Mouse (Mus musculus) forelimb bud, embryonic 11.5 days (tissue): Measurements from ENCODE around the gene Arfgap3.
"Not testable (repeated sequence)": the region's sequence is repeated elsewhere in the genome, so short reads cannot be mapped to it uniquely, and the experiment has no call there.

Source experiments
- DNase-seq: peaks from one replicate; pipeline ENCODE4 v3.0.0-alpha.2; 2012; ENCODE audit warnings: low read depth, low spot score

Arfgap3 gene

DNA sequence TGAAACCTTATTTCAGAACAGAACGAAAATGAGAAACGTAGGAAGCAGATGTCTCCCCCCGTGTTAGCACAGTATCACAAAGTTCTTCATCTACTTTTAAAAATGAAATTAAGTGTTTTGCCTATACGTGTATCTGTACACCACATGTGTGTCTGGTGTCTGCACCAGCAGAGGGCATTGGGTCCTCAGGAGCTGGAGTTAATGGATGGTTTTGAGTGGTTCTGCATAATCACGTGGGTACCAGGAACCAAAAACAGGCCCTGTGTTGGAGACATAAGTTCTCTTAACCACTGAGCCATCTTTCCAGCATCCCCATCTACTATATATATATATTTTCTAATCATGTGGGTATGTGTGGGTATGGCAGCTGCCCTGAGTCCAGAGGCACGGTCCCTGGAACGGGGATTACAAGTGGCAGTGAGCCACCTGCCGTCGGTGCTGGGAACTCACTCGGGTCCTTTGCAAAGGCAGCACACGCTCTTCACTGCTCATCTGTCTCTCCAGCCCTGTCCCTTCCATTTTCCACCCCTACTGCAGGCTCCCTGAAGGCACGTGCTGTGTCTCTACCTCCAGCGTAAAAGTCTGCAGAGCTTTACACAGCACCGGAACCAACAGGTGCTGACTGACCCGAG is 4.0 kb downstream of the Arfgap3 start:
- no peak for DNase-seq

DNA sequence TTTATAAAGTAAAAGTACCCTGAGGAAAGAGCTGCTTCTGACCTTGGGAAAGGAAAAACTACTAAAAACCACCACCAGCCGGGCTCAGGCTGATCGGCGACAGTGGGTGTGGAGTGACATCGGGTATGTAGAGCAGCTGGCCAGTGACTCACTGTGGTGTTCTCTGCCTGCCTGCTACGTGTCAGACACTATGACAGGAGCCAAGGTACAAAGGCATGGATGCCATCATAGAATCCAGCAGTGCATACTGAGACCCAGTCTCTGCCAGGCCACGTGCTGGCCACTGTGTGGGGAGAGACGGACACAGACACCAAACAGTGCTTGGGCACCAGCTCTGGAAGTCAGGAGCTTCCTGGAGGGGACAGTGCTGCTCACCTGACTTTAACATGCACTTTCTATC is 5.1 kb downstream of the Arfgap3 start:
- DNase-seq = no peak

DNA sequence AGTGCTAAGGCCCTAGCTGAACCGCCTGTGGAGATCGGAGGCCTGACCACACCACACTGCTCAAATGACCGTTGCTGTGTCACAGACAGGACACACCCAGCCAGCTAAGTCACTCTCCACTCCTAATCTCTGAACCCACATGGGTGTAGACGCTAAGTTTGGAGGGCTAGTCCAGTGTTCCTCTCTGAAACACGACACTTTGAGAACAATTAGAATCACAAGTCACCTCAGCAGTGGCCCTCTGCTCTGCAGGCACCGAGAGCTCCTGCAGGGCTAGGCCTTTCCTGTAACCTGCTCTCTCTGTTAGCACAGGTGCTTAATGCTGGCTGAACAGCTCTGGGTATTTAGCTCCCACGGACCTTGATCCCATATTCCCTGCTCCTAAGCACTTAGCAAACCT is 5.9 kb downstream of the Arfgap3 start:
- no peak for DNase-seq

DNA sequence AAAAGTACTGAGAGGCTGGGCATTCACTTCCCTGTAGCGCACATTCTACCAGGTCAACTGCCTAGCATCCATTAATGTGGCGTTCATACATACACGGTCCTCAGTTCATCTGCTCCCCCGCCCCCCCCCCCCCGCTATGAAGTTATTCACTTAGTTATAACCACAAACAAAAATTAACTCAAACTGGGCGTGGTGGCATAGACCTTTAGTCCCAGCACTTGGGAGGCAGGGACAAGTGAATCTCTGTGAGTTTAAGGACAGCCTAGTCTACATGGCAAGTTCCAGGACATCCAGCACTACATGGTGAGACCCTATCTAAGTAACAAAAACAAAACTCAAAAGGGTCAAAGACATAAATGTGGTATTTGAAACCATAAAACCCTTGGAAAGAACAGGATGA is 11.1 kb downstream of the Arfgap3 start:
- no peak for DNase-seq

DNA sequence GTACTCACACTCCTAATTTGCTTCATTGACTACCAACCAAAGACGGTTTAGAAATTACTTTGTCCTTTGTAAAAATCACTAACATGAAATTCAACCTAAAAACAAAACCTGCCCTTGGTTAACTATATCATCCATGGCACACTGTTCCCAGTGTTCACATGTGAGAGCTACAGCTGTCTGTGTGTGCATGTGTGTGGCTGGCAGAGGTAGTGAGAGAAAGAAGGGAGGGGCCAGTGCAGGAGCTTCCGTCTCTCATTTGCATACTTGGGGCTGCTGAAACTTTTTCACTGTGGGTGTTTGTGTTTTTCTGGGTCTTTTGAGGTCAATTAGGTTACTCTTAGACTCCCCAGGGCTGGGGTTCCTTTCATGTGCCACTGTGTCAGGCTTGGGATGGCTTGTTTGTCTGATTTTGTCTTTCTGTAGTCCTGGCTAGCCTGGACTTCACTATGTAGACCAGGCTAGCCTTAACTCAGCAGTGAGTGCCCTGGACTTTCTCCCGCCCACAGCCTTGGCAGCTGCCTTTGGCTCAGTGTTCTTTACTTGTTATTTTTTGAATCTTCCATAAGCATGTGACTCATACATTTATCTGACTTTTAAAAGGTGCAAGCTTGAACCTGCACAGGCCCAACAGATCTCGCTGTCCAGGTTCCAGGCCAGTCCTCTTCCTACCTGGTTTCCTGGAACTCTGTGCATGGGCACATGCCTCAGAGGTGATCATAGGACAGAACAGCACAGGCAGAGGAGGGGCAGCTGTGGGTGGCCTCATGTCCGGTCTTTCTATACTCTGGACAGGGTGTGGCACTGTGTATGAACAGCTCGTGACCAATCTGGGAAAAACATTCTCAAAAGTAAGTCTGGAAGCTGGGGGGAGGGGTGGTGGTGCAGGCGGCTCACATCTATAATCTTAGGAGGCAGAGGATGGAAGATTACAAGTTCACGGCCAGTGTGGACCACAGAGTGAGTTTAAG is 11.9 kb downstream of the Arfgap3 start:
- no peak for DNase-seq

DNA sequence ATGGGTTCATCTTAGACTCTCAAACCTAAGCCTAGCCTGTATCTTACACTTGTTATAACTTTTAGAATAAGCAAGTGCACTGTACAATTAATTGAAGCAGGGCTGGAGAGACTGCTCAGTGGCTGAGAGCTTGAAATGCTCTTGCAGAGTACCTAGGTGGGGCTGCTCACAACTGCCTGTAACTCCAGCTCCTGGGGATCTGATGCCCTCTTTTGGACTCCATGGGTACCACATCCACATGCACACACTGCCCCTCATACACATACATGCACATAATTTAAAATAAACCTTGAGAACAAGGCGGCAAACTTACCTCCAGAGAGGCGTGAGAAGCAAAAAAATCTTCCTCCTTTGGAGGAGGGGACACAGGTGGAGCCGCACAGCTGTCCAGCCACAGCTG is 17.7 kb downstream of the Arfgap3 start:
- DNase-seq = no peak

DNA sequence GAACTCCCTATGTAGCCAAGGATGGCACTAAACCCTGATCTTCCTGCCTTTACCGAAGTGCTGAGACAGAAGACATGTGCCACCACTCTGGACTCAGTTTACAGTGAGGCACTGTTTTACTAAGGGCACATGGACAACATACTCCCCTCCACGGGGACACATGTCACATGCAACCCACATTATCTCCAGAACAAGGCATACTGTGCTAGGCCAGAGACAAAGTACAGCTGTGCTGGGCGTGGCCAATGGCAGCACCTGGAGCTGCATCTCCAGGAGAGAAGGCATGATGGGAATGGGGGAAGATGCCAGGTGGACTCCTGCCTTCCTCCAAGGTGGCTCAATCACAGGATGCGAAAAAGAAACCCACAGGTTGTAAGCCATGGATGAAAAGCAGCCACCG is 21.1 kb downstream of the Arfgap3 start:
- no peak for DNase-seq

DNA sequence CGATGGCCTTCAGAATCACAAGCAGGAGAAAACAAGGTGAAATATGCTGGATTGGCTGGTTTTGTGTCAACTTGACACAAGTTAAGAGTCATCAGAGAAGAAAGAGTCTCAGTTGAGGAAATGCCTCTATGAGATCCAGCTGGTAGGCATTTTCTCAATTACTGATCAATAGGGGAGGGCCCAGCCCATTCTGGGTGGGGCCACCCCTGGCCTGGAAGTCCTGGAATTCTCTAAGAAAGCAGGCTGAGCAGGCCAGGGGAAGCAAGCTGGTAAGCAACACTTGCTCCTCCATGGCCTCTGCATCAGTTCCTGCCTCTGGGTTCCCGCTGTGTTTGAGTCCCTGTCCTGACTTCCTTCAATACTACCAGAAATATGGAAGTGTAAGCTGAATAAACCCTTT is 27.0 kb downstream of the Arfgap3 start:
- no peak for DNase-seq

DNA sequence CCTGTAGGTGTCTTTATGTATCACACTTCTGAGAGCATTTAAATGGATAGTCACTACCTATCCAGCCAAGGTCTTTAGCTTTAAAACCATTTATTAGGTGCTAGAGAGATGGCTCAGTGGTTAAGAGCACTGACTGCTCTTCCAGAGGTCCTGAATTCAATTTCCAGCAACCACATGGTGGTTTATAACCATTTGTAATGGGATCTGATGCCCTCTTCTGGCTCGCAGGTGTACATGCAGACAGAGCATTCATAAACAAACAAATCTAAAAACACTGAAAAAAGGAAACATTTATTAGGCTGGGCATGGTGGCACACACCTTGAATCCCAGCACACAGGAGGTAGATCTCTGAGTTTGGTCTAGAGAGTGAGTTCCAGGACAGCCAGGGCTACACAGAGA is 35.1 kb downstream of the Arfgap3 start:
- no peak for DNase-seq

DNA sequence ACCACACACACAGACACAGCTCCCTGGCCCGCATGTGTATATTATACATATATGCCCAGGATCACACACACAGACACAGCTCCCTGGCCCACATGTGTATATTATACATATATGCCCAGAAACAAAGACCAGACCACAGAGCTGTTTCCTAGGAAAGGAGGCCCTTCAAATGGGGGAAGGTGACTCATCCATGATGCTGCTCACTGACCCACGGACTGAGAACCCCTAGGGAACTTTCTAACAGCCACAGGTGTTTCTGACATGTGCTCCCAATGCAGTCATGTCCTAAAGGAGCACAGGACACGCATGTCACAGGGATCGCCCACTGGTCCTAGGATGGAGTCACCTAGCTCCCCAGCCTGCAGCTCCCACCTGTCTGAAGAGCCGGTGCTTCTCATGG is 40.2 kb downstream of the Arfgap3 start:
- DNase-seq = no peak

DNA sequence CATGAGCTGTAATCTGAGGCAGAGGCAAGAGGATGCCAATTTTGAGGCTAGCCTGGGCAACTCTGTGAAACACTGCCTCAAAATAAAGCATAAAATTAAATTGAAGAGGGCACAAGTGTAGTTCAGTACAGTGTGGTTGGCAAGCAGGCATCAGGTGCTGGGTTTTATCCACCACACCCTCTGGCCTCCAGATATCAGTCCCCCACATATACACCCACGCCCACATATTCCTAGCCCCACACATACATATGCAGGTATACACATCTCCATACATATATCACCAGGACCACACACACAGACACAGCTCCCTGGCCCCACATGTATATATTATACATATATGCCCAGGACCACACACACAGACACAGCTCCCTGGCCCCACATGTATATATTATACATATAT is 41.3 kb downstream of the Arfgap3 start:
- DNase-seq = not testable (repeated sequence)

DNA sequence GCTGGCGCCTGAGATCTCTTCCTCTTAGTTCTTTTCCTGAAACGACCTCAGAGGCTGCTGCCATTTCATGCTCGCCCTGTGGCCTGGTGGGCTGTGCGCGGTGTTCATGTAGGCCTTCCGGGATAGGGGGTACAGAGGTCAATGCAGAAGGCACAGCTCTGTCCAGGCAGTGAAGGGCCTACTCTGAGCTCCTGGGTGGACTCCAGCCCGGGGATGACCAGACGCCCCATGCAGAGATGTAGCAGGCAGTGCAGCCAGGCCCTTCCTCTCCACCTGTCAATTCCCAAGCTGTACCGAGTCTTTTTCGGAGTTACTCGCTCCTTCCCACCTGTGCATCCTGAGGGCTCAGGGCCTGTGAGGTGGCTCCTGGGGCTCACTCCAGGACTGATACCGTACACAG is 43.9 kb downstream of the Arfgap3 start:
- no peak for DNase-seq

DNA sequence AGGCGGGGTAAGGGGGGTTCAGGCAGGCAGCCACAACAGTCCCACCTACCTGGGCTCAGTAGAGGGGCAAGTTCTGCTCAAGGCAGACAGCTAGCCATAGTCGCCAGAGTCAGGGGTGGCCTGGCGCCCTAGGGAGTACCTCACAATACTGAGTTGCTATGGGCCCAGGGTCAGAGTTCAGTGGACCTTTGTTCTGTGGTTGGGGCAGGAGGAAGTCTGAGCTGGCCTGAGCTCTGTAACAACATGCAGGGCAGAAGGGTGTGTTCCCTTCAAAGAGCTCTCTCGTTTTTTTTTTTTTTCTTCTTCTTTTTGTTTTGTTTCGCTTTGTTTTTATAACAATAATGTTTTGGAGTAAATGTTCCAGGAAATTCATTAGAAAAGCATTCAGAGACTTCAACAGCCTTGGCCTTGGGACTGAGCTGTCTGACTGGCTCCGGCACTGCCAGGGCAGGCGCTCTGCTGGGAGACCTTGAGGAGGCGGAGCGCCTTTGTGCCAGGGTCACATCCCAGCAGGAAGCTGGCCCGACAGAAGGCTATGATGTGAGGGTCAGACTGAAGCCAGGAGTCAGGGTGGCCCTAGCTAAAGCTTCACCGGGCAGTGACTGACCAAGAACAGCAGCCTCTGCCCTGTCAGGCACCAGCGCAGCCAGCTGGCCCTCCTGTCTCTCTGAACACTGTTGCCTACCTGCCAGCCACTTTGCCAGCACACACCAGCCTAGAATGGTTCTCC is 44.7 kb downstream of the Arfgap3 start:
- no peak for DNase-seq

DNA sequence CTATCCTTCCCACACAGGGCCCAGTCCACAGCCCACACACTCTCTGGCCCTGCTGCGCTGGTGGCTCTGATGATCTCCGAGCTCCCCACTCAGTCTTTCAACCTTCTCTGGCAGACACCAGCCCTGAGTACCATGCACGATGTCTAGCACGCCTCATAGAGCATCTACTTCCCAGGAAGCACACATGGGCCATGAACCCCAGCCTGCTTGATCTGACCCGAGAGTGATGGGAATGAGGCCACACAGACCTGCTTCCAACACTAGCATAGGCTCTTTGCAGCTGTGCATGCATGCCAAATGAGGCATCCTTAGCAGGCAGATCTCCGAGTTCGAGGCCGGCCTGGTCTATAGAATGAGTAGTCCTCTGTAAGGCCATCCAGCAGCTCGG is 45.2 kb downstream of the Arfgap3 start:
- no peak for DNase-seq

DNA sequence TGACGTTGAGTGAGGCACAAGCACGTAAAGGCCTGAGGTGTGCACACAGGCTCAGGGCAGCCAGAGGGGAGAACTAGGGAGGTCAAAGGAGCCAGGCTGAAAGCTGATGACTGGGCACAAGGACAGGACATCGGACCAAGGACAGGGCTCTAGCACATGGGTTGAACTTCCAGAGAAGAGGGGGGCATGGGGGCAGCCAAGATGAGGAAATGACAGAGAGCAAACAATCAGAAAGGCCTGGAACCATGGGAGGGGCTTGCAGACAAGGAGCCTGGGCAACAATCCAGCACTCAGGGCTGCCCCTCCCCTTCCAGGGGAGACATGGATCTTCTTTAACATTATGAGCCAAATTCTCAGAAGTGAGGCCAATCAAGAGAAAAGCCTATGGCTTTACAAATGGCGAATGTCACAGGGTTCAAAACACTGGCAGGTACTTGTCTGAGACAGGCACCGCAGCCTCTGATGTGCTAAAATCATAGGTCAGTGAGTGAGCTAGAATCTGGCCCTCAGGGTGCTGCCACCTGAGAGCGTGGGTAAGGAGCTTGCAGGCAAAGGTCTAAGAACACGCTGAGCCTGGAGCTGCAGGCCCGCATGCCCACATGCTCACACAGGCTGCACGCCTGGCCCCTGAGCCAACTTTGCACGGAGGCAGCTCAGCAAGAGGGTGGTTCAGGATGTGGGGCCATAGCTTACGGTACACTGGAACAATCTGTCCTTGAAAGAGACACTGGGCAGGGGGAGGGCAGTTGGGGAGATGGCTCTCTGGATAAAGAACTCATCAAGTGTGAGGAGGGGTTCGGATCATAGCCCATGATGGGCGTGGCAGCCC is 46.2 kb downstream of the Arfgap3 start:
- DNase-seq = no peak

DNA sequence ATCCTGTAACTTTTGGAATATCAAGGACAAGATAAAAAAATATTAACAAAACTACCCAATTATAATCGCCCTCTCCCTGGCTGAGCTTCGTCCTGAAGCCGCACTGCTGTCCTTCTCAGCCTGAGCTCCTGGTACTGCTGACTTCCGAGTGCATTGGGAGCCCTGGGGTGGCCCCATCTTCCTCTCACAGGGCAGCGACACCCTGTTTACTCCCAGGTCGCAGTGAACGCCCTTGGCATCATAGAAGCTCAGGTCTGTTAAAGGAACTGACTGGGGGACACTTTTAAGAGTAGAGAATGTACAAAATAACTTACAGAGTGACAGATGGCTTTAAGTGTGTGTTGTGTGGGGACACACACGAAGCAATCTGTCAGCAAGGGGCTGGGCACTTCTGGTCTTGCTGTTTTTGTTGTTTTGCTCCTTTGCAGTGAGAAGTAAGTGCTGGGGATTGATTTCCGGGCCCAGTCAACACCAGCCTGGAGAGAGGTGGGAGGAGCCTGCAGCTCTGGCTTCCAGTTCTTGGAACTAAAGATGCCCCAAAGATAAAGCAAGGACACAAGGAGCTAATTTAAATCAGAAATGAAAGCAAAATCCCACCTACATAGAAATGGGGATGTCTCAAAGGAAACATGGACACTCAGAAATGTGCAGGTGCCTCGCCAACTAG is 50.0 kb downstream of the Arfgap3 start:
- DNase-seq = no peak

DNA sequence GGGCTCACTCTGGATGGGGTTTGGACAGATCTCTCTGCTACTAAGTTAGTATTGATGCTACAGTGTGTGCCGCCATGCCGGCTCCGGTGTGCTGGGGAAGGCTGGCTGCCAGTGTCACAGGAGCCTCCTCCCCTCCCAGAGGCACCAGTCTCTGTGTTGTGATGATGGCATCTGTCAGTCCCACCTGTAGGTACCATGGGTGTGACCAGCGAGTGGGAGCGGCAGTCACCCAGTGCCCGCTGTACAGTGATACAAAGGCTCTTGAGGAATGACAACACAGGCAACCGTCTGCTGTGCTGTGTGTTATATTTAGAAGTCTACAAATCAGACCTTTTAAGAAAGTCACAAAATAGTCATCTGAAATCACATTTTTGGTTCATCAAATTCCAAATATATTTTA is 50.6 kb downstream of the Arfgap3 start:
- no peak for DNase-seq

DNA sequence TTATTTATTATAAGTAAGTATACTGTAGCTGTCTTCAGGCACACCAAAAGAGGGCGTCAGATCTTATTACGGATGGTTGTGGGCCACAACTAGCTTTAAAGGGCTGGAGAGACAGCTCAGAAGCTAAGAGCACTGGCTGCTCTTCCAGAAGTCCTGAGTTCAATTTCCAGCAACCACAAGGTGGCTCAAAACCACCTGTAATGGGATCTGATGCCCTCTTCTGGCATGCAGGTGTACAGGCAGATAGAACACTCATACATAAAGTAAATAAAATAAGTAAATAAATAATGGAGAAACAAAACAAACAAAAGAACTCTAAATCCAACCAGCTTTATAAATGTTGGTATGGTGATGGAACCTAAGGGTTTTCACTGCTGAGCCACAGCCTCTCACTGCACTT is 51.2 kb downstream of the Arfgap3 start:
- DNase-seq = no peak

DNA sequence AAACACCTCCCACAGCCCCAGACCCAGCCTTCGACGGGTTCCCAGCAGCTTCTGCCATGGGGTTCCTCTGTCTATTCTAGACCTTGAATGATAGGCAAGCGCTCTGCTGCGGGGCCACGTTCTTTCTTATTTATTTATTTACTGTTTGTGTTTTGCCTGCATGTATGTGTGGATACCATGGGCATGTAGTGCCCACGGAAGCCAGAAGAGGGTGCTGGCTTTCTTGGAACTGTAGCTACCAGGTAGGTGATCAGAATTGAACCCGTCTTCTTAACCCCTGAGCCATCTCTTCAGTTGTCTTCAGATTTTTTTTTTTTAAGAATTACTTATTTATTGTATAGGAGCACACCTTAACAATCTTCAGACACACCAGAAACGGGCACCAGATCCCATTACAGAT is 51.7 kb downstream of the Arfgap3 start:
- DNase-seq = no peak

DNA sequence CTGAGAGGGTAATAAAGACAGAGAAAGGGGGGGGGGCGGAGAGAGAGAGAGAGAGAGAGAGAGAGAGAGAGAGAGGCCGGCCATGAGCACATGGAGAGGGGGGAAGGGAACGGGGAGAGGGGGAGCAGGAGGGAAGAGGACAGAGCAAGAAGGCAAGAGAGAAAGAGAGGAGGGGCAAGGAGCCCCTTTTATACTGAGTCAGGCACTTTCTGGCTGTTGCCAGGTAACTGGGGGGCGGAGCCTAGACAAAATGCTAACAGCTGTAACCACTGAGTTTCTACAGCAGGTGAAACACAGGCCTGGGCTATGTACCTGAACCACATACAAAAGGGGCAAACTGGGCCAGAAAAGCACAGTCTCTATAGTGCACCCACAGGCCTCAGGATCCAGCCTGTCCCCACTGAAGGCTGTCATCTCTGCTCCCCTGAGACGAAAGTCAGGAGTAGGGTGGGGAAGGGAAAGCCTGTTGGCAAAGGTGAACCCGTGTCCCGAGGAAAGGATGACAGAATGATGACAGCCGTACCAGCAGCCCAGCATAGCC is 53.2 kb downstream of the Arfgap3 start:
- peak; percentile 43 for DNase-seq

DNA sequence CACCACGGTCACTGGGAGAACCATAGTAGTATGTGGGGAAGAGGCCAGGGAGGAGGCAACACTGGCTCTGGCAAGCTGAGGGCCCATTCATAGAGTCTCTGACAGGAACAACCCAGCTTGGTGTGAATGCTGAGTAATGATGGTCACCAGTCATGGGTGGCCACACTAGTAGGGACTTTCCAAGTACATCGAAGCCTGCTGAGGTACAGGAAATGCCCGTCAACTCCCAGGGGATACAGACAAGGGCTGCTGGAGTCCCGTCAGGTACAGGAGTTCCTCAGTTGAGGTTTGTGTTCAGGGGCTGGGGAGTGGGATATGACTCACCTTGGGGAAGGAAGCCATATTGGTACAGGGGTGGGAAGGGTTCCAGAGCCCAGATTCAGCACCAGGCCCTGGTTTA is 54.0 kb downstream of the Arfgap3 start:
- DNase-seq = no peak
